Mouse (Mus musculus) hindbrain, embryonic 11.5 days (tissue): Measurements from ENCODE around the gene Syne1. TPM values are rescaled to one million over a fixed set of nuclear protein-coding genes. Genes with fewer than 3 reads are reported as not detected.

Experiments
- ATAC-seq: fragments of 200-750 bp; cut with Nextera tagmentation; 2 replicates; pipeline ENCODE4 v1.8.0; 2017; ENCODE audit warnings: mild to moderate bottlenecking, moderate TSS enrichment, moderate library complexity; ENCODE audit not compliant: low FRiP score
- DNase-seq: peaks from one replicate; pipeline ENCODE4 v3.0.0-alpha.2; 2015; ENCODE audit warnings: low spot score
- H3K27ac ChIP-seq: fragments of 300-500 bp; sonication (generic); 2 replicates; pipeline ENCODE4 v1.5.1; 2014; ENCODE audit warnings: mild to moderate bottlenecking, low read depth, low read length
- H3K27me3 ChIP-seq: fragments of 300-500 bp; sonication (generic); 2 replicates; pipeline ENCODE4 v1.6.1; 2014; ENCODE audit warnings: mild to moderate bottlenecking, low read length, moderate library complexity, mixed read lengths; ENCODE audit not compliant: control insufficient read depth, insufficient read depth
- H3K36me3 ChIP-seq: fragments of 300-500 bp; sonication (generic); 2 replicates; pipeline ENCODE4 v1.6.1; 2014; ENCODE audit warnings: mild to moderate bottlenecking, low read length, moderate library complexity, mixed read lengths; ENCODE audit not compliant: control insufficient read depth, insufficient read depth
- H3K4me1 ChIP-seq: fragments of 300-500 bp; sonication (generic); replicated peaks from 2 replicates; pipeline ENCODE4 v1.6.1; 2014; ENCODE audit warnings: low read length, mixed read lengths; ENCODE audit not compliant: control insufficient read depth, insufficient read depth
- H3K4me2 ChIP-seq: fragments of 300-500 bp; sonication (generic); replicated peaks from 2 replicates; pipeline ENCODE4 v1.6.1; 2014; ENCODE audit warnings: mild to moderate bottlenecking, low read depth, low read length
- H3K4me3 ChIP-seq: fragments of 300-500 bp; sonication (generic); 2 replicates; pipeline ENCODE4 v1.5.1; 2014; ENCODE audit warnings: low read depth, low read length
- H3K9ac ChIP-seq: fragments of 300-500 bp; sonication (generic); 2 replicates; pipeline ENCODE4 v1.6.1; 2014; ENCODE audit warnings: low read depth, low read length
- H3K9me3 ChIP-seq: fragments of 300-500 bp; sonication (generic); 2 replicates; pipeline ENCODE4 v1.6.1; 2016; ENCODE audit warnings: low read length; ENCODE audit not compliant: control insufficient read depth
- WGBS: fragments of 180-500 bp; shearing (Covaris S2); extraction: QIAGEN DNeasy Blood & Tissue Kit; methylation state at CpG from one replicate; pipeline ENCODE4 v1.1.7; 2014; 5-methylcytosine and 5-hydroxymethylcytosine counted together
- polyA plus RNA-seq: library from polyadenylated mRNA; unstranded; fragments of >200 nt; fragmentation: Nextera tagmentation; extraction: Ambion mirVana; gene quantifications from 2 replicates; pipeline ENCODE4 v1.2.1, GENCODE M21; 2014

Syne1 gene
- polyA plus RNA-seq, 1 experiment from 2014 or later = 6.3 TPM

GRCm38 (mm10) chr10:5570059-5570458 is 18.8 kb upstream of the Syne1 start:
- ATAC-seq (no peak), DNase-seq (no peak)
- 91% methylated on average over 8 of the region's 8 CpGs for WGBS
- H3K27me3 ChIP-seq = no peaks in the 10 kb centered on the region
- H3K36me3 ChIP-seq = no peaks in the 10 kb centered on the region
- H3K9me3 ChIP-seq = no peaks in the 10 kb centered on the region
- H3K4me1 ChIP-seq = no peaks in the 10 kb centered on the region
- no peak overlapping the region for H3K4me3 ChIP-seq
- no peak overlapping the region for H3K4me2 ChIP-seq
- no peak overlapping the region for H3K9ac ChIP-seq
- no peak overlapping the region for H3K27ac ChIP-seq

- no peaks in the 10 kb centered on the region for H3K36me3 ChIP-seq
- no peaks in the 10 kb centered on the region for H3K4me1 ChIP-seq
- no peak overlapping the region for H3K27ac ChIP-seq
- WGBS = 88% methylated on average over 4 of the region's 4 CpGs
- H3K4me2 ChIP-seq = no peak overlapping the region
- no peaks in the 10 kb centered on the region for H3K27me3 ChIP-seq
- H3K4me3 ChIP-seq = no peak overlapping the region
- no peak overlapping the region for H3K9ac ChIP-seq
- DNase-seq (no peak), ATAC-seq (no peak)
- no peaks in the 10 kb centered on the region for H3K9me3 ChIP-seq
These were observed 17.7 kb upstream of the Syne1 start for GRCm38 (mm10) chr10:5568991-5569390.

DNA sequence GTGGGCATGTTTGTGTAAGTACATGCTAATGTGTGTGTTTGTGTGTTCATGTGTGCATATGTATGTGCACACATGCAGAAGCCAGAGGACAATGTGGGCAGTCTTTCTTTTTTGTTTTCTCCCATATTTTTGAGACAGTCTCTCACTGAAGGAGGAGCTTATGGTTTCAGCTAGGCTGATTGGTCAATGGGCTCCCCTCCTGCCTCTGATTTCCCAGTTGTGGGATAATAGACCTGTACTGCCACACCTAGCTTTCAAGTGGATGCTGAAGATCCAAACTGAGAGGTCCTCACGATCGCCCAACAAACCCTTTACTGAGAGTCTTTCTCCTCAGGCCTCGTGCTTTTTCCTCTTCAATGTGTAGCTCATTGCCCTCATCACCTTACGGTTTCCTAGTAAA is 10.4 kb upstream of the Syne1 start:
- Histone ChIP-seq H3K9ac (no peak overlapping the region), H3K27ac (no peak overlapping the region), H3K4me2 (no peak overlapping the region), H3K4me1 (no peaks in the 10 kb centered on the region), H3K4me3 (no peak overlapping the region), H3K9me3 (no peaks in the 10 kb centered on the region), H3K36me3 (no peaks in the 10 kb centered on the region), H3K27me3 (no peaks in the 10 kb centered on the region)
- ATAC-seq = no peak
- WGBS = 86% methylated on average over 4 of the region's 4 CpGs
- DNase-seq = no peak

DNA sequence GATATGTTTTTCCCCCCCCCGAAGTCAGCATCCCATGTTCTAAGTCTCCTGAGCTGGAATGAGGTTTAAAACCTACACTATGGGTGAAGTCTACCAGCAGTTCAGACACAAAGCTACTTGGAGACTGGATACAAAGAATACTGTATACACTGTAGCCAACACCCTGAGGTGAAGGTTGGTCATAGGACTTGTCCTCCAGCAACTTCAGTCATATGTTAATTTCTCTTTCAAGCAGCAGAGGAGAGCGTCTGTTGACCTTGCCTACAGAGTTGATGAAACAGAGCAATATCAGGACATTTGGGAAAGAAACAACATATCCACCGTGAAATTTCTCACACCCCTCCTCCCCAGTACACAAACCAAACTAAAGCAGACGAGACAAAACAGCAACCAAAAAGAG is 9.2 kb upstream of the Syne1 start:
- DNase-seq (no peak), ATAC-seq (no peak)
- Histone ChIP-seq H3K9ac (no peak overlapping the region), H3K4me2 (no peak overlapping the region), H3K27ac (no peak overlapping the region), H3K36me3 (no peaks in the 10 kb centered on the region), H3K4me1 (no peaks in the 10 kb centered on the region), H3K4me3 (no peak overlapping the region), H3K9me3 (no peaks in the 10 kb centered on the region), H3K27me3 (no peaks in the 10 kb centered on the region)
- 75% methylated on average over 4 of the region's 4 CpGs for WGBS

GRCm38 (mm10) chr10:5558808-5559207 is 7.5 kb upstream of the Syne1 start:
- Histone ChIP-seq H3K36me3 (no peaks in the 10 kb centered on the region), H3K4me1 (no peaks in the 10 kb centered on the region), H3K4me2 (no peak overlapping the region), H3K27me3 (no peaks in the 10 kb centered on the region), H3K9ac (no peak overlapping the region), H3K9me3 (no peaks in the 10 kb centered on the region), H3K27ac (no peak overlapping the region), H3K4me3 (no peak overlapping the region)
- DNase-seq (no peak), ATAC-seq (no peak)

GRCm38 (mm10) chr10:5554941-5555340 is 3.7 kb upstream of the Syne1 start:
- 17% methylated on average over 5 of the region's 5 CpGs for WGBS
- DNase-seq = peak; percentile 5

DNA sequence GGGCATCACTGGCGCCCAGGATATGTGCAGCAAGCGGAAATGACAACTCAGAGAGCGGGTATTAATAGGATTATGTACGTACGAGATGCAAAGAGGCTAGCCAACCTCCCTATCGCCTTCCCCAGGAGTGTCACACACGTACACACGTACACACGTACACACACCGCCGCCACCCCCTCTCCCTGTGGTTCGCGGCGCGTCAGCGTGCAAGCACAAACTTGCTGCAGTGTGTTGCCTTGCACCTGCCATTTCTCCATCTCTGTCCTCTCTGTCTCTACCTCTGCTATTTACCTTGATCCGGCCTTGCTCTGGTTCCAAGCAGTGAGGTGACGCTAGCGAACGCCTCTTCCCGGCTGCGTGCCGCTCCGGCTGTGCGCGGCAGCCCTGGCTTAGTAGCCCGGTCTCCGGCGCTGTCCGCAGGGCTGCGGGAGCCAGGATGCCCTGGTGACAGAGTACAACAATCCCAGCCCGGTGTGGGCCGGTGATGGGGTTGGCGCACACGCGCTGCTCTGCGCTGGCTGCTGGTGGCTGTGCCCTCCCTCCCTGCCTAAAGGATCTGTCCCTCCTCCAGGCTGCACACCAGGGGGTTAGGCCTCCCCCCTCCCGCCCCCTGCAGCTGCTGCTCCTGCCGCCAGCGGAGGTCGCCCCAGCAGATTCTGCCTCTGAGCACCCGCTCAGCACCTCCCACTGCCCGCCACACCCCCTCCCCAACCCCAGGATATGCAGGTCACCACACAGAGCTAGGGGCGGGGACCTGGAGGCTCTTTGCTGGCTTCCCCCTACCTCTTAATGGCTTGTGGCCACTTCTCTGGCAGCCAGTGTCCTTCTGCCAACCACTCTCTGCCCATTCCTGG is 887 bp downstream of the Syne1 start:
- H3K4me2 ChIP-seq = peak overlapping the region; percentile 94
- H3K4me1 ChIP-seq = peaks cover 3% of the 10 kb centered on the region; the same call in 1 of the 2 replicates
- peaks cover 2% of the 10 kb centered on the region for H3K27me3 ChIP-seq
- H3K9ac ChIP-seq = peak overlapping the region; percentile 61
- no peaks in the 10 kb centered on the region for H3K36me3 ChIP-seq
- 2% methylated on average over 40 of the region's 44 CpGs for WGBS
- H3K27ac ChIP-seq = no peak overlapping the region
- H3K9me3 ChIP-seq = no peaks in the 10 kb centered on the region
- DNase-seq (peak; percentile 64), ATAC-seq (peak; percentile 95)
- H3K4me3 ChIP-seq = peak overlapping the region; percentile 54

More at GRCm38 (mm10) chr10:5554941-5555340, 3.7 kb upstream of the Syne1 start:
- Histone ChIP-seq H3K9me3 (no peaks in the 10 kb centered on the region), H3K4me2 (no peak overlapping the region), H3K36me3 (no peaks in the 10 kb centered on the region), H3K27ac (no peak overlapping the region), H3K9ac (no peak overlapping the region), H3K4me1 (no peaks in the 10 kb centered on the region; the same call in 1 of the 2 replicates), H3K4me3 (no peak overlapping the region), H3K27me3 (no peaks in the 10 kb centered on the region; the same call in 1 of the 2 replicates)
- ATAC-seq = no peak

GRCm38 (mm10) chr10:5549871-5550167 is 1.5 kb downstream of the Syne1 start:
- Histone ChIP-seq H3K4me2 (peak overlapping the region; percentile 94), H3K36me3 (no peaks in the 10 kb centered on the region), H3K27me3 (peaks cover 2% of the 10 kb centered on the region), H3K4me1 (peaks cover 3% of the 10 kb centered on the region; the same call in 1 of the 2 replicates), H3K4me3 (peak overlapping the region; percentile 54), H3K27ac (no peak overlapping the region), H3K9me3 (no peaks in the 10 kb centered on the region), H3K9ac (peak overlapping the region; percentile 61)
- WGBS = 11% methylated on average over 6 of the region's 6 CpGs
- ATAC-seq = no peak
- no peak for DNase-seq

DNA sequence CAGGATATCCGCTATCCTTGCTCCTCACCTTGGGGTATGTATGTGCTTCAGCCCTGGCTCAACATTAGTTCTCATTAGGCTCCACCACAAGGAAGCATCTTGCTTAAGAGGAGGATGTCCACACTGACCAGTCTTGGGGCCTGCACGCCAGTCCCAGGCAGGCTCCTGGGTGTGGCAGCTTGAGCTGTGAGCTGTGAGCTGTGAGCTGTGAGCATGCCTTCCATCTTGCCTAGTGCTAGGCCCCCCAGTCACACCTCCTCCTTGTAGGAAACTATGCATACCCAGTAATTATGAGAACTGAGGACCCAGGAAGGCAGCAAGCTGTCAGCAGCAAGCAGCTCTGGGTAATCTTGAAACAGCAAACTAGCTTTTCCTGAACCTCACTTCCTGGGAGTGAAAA is 2.6 kb downstream of the Syne1 start:
- DNase-seq = no peak
- no peak for ATAC-seq
- WGBS = 93% methylated on average over 2 of the region's 2 CpGs
- Histone ChIP-seq H3K9me3 (no peaks in the 10 kb centered on the region), H3K4me3 (no peak overlapping the region), H3K27ac (no peak overlapping the region), H3K9ac (no peak overlapping the region), H3K4me1 (peaks cover 3% of the 10 kb centered on the region; the same call in 1 of the 2 replicates), H3K36me3 (no peaks in the 10 kb centered on the region), H3K27me3 (peaks cover 2% of the 10 kb centered on the region), H3K4me2 (no peak overlapping the region)
